Mouse (Mus musculus) small intestine, adult 2 months (tissue): Measurements from ENCODE around the gene Slc25a11.

Source experiments
- CTCF ChIP-seq: fragments of 200-500 bp; IDR thresholded peaks from 2 replicates; pipeline ENCODE4 v1.5.1; 2012; ENCODE audit warnings: low read depth, mild to moderate bottlenecking, control low read depth, inconsistent platforms, low read length, moderate library complexity, mixed read lengths; ENCODE audit not compliant: insufficient replicate concordance, insufficient read length; ENCODE audit errors: extremely low read depth
- POLR2A ChIP-seq: fragments of 200-500 bp; IDR thresholded peaks from 2 replicates; pipeline ENCODE4 v1.6.1; 2012; ENCODE audit warnings: low read depth, mild to moderate bottlenecking, control low read depth, inconsistent platforms, low read length, moderate library complexity

- TF ChIP-seq CTCF (no peak), POLR2A (no peak)
Observed at GRCm38 (mm10) chr11:70652029-70652883, 5.0 kb upstream of the Slc25a11 start.
